Mouse (Mus musculus) spleen, postnatal 36 days (tissue): ENCODE results near the gene Tmem95.

Source experiments
- DNase-seq, 2 experiments: peaks; one replicate each; pipeline ENCODE4 v3.0.0; 2022; ENCODE audit warnings: low spot score in 2 of 2, mixed read lengths in 1 of 2

The Tmem95 gene

DNA sequence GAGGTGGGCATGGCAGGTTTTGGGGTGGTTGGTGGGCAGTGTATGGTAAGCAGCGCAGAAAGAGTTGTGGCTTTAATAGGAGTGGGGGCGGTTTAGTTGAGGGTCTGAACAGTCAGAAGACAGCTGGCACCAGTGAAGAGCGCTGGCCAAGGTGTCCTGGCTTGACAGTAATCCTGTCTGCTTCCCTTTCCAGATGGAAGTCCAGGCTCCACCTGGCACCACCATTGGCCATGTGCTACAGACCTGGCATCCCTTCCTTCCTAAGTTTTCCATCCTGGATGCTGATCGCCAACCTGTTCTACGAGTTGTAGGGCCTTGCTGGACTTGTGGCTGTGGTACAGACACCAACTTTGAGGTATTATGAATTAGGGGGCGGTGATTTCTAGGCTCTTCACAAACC is 29.8 kb downstream of the Tmem95 start:
- DNase-seq: no peak

- DNase-seq: no peak
Observed at GRCm38 (mm10) chr11:69846738-69847688, 30.8 kb downstream of the Tmem95 start.

DNA sequence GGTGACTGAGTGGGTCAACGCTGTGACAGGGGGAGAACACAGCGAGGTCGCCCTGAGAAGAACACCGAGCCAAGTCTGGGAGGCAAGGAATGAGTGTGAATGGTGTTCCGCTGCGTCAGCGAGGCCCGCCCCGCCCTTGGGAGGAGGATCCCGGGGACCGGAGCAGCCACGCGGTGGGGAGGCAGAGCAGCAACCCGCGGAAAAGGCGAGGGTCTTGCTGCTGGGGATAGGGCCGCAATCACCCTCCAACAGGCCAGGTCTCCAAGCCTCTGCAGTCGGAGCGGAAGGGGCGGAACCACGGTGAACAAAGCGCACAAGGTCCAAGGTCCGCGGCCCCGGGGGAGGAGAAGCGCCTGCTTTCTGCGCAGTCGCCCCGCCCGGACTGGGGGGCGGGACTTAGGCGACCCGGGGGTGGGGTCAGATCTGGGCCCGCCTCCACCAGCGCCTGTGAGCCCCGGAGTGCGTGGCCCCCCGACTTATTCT is 31.6 kb downstream of the Tmem95 start, which contains the start of gene Plscr3:
Gene Plscr3, plus strand, starts transcription at position 179 of the 483 bp plus-strand sequence.
- peak; percentile 88 to 92 for DNase-seq

DNA sequence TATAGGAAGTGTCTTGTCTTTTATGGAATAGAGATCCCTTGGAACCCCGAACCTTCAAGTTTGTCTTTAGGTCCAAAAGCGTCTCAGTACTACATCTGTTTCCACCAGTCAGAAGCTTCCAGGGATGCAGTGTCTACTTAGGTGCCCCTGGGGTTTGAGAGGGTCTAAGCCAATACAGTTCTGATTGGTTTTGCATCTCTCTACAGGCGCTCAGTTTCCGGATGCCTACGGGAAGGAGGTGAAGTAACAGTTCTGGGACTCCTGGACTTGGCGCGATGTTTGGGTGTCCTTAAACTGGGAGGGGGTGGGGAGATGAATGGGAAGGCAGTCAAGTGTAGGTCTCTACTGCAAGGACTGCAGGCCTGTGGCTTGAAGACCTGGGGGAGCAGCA is 39.1 kb downstream of the Tmem95 start:
- DNase-seq: no peak

DNA sequence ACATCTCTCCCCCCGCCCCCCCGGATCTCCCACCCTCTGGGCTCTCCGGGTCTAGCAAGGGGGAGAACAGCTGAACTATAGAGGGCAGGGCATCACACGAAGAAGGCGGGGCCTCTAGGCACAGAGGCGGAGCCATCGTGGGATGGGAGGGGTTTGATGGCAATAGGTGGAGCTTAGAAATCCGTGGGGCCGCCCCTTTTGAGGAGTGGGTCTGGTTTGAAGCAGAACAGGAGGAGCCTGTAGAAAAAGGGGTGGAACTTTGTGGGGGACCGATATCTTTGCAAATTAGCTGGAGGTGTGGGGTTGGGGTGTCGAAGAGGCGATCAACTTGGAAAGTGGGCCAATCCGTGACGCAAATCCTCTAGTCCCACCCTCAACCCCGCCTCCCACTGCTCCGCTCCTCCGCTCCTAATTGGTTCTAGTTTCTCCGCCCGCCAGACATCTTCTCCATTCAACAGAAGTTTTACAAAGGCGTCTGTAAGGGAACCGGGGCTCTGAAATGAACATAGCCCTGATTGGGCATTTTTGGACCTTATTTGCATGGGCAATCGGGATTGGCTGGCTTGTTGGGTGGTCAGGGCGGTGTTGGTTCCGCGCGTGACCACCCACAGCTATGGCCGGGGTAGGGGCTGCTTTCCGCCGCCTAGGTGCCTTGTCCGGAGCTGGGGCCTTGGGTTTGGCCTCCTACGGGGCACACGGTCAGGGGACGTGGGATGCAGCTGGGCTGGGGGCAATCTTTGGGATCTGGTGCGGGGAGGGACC is 39.7 kb downstream of the Tmem95 start, which contains the start of gene Tmem256:
Gene Tmem256, plus strand, starts transcription at position 563 of the 762 bp plus-strand sequence.
- DNase-seq: peak; percentile 92 to 96

DNA sequence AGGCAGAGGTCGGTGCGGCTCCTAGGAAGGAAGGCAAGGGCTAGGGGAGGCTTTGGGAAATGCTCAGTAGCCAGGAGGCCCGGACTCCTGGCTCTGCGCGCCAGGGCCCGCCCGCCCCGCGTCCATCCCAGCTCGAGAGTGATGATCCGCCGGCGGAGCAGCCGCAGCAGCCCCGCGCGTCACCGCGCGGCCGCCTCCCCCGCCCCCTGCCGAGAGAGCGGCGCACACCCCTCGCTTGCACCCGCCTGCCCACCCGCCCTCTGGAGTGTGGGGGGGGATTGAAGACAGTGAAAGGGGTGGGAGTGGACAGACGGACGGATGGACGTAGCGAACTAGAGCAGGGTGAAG is 40.2 kb downstream of the Tmem95 start, which contains the start of gene Nlgn2:
Gene Nlgn2, minus strand, starts transcription at position 181 of the 348 bp plus-strand sequence.
- DNase-seq: no peak

DNA sequence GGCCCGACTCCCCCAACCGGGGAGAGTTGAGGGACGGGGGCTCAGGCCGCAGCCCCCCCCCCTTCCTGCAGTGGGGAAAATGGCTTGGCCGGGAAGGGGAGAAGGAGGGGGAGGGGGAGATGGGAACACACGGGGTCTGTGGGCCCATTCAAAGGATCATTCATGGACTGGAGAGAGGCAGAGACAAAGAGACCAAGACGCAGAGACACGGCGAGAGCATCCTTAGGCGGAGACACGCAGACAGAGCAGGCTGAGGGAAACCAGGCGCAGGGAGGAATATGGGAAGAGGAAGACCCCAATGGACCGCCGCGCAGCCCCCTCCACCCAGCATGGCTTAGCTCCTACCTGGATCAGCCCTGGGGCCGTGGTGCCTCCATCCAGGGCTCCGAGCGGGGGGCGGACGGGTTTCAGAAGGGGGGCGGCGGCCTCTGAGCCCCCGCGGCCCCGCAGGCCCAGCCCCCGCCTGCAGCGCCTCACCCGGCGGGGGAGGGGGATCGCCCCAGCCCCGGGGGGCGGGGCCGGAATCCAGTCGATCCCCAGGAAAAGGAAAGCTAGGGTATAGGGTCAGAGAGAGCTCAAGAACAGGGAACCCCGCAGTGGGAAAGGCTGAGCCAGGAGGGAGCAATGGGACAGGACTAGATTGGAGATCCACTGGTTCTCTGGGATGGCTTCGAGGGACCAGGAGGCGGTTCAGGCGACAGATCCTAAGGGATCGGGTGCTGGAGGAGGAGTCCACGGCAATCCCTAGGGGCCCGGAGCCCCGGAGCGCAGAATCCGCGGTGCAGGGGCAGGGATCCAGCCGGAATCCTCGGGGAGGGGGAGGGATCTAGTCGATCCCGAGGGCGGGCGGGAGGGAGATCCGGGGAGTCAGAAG is 40.9 kb downstream of the Tmem95 start:
- no peak for DNase-seq

- DNase-seq: no peak
Observed at GRCm38 (mm10) chr11:69835966-69836335, 41.9 kb downstream of the Tmem95 start.

DNA sequence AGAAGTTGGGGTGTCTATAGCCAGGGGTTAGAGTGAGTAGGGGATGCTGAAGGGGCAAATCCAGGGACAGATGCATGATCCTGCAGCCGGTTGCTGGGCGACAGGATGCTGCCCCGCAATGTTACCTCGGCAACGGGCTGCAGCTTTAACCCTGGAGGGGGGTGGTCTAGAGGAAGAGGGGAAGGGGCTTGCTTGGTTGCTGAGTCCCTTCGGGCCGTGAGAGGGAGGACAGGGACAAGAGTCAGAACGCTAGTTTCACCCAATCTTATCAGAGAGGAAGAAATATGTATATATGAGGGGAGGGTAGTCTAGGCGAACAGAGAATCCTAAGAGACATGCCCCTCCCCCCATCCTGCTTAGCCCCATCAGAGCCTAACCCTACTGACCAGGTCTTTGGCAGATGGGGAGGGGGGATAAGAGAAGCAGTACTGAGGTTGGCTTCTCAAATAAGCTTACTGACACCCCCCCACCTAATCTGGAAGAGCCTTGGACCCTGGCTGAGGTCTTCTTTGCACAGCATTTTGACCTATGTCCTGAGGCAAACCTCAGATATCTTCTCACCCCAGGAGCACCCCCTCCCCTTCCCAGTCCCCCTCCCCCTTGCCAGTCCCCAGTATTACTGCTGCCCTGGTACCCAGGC is 42.4 kb downstream of the Tmem95 start:
- no peak for DNase-seq

GRCm38 (mm10) chr11:69834001-69834549 is 43.7 kb downstream of the Tmem95 start:
- peak; percentile 52 to 54 for DNase-seq

DNA sequence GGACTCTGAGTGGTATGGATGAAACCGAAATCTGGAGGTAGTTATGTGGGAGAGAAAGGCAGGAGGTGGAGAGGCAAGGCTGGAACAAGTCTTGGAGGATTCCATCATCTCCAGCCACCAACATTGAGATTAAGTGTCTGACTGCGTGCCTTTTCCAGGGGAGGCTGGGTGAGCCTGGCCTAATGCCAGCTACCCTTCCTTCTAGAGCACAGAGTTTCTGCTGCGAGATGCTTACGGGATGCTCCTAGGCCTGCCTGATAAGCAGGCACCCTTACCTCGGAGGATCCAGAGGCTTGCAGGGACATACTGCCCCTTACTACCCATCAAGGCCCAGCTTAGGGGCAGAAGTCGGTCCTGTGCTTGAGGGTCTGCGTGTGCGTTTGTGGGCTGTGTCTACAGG is 44.3 kb downstream of the Tmem95 start:
- no peak for DNase-seq

DNA sequence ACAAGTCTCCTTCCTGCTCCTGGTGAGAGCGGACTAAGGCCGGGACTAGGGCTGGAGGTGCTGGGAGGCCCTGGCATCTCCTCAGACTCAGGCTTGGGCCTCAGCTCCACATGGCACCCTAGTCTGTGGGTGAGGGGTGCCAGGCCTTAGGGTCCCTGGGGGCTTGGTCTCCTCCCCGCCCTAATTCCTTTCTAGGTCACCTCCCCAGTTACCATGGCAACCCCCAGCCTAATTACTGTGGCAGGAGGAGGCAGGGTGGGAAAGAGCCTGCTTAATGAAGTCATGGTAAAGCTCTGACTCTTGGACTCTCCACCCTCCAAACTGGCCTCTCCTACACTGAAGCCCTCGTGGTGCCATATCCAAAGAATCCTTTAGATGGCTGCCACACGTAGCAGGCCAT is 49.0 kb downstream of the Tmem95 start:
- no peak for DNase-seq
